Mouse (Mus musculus): ENCODE results near the gene Magi2. TPM values are rescaled to one million over a fixed set of nuclear protein-coding genes. Genes with fewer than 3 reads are reported as not detected.

Magi2 gene
- polyA plus RNA-seq, 1 experiment from 2014 or later: 1.9 TPM

DNA sequence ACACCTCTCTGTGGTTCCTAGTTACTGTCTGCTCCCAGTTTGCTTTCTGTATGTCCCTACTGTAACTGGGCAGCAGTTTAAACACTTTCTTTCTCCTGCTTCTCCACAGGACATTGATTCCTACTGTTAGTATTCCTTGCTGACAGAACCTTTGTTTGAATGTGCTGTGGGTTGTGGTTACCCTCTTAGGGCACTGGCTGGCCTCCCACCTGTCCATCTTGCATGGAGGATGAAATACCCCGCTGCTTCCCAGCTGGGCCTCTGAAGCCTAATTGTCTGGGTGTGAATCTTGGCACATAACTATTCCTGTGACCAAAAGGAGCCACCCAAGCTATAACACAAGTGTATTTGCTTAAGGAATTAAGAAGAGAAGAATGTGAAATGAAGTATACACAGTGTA lies 823.4 kb downstream of the Magi2 start:
- 17% methylated on average over 1 of the region's 1 CpGs for WGBS

DNA sequence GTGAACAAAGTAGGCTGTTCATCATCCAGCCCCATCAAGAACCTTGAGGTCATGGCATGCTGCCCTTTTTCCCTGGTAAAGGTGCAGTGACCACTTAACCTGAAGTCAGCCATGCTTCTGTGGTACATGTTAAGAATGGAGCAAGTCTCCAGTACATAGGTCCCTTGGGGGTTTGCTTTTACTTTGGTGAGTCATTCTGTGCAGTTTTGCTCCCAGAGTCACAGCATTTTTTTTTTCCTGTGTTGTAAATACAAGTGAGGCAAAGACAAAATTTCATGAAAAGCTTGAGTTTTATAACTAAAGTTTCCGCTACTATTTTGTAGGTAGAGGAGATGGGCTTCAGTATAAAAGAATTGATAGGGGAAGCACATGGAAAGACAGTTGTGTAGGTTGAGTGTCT lies 828.2 kb downstream of the Magi2 start:
- Histone ChIP-seq H3K36me3 (ENCODE audit: insufficient read depth, low read length) (no peaks in the 10 kb centered on the region), H3K27me3 (replicated peaks; ENCODE audit: insufficient read depth, low read length) (no peaks in the 10 kb centered on the region), H3K4me1 (ENCODE audit: insufficient read depth, low read depth, low read length) (no peaks in the 10 kb centered on the region), H3K9ac (replicated peaks; ENCODE audit: low read depth) (no peak overlapping the region), H3K9me3 (ENCODE audit: low read length) (no peaks in the 10 kb centered on the region), H3K4me2 (replicated peaks; ENCODE audit: low read depth, low read length) (no peak overlapping the region), H3K4me3 (ENCODE audit: low read depth, low read length) (no peak overlapping the region), H3K27ac (ENCODE audit: low read length) (no peak overlapping the region)
- DNase-seq (ENCODE audit: low spot score) (no peak), ATAC-seq (no peak)
- 94% methylated on average over 1 of the region's 1 CpGs for WGBS
- TF ChIP-seq CTCF (IDR thresholded peaks at IDR 0.05) (no peak), EP300 (IDR thresholded peaks at IDR 0.05) (no peak)

More for the DNA sequence above, 823.4 kb downstream of the Magi2 start:
- no peaks in the 10 kb centered on the region for H3K9me3 ChIP-seq (ENCODE audit: low read length)
- no peak overlapping the region for H3K9ac ChIP-seq (replicated peaks; ENCODE audit: low read depth)
- H3K4me3 ChIP-seq (ENCODE audit: low read depth, low read length): no peak overlapping the region
- no peaks in the 10 kb centered on the region for H3K36me3 ChIP-seq (ENCODE audit: insufficient read depth, low read length)
- TF ChIP-seq CTCF (IDR thresholded peaks at IDR 0.05) (no peak), EP300 (IDR thresholded peaks at IDR 0.05) (no peak)
- no peak for ATAC-seq
- no peaks in the 10 kb centered on the region for H3K4me1 ChIP-seq (ENCODE audit: insufficient read depth, low read depth, low read length)
- no peaks in the 10 kb centered on the region for H3K27me3 ChIP-seq (replicated peaks; ENCODE audit: insufficient read depth, low read length)
- DNase-seq (ENCODE audit: low spot score): no peak
- H3K27ac ChIP-seq (ENCODE audit: low read length): no peak overlapping the region
- H3K4me2 ChIP-seq (replicated peaks; ENCODE audit: low read depth, low read length): no peak overlapping the region

GRCm38 (mm10) chr5:20056074-20056842 lies 829.4 kb downstream of the Magi2 start:
- DNase-seq (ENCODE audit: low spot score) (no peak), ATAC-seq (no peak)
- no peaks in the 10 kb centered on the region for H3K9me3 ChIP-seq (ENCODE audit: low read length)
- H3K4me1 ChIP-seq (ENCODE audit: insufficient read depth, low read depth, low read length): no peaks in the 10 kb centered on the region
- no peak overlapping the region for H3K9ac ChIP-seq (replicated peaks; ENCODE audit: low read depth)
- H3K4me2 ChIP-seq (replicated peaks; ENCODE audit: low read depth, low read length): no peak overlapping the region
- no peak overlapping the region for H3K27ac ChIP-seq (ENCODE audit: low read length)
- TF ChIP-seq EP300 (IDR thresholded peaks at IDR 0.05) (no peak), CTCF (IDR thresholded peaks at IDR 0.05) (no peak)
- H3K36me3 ChIP-seq (ENCODE audit: insufficient read depth, low read length): no peaks in the 10 kb centered on the region
- H3K27me3 ChIP-seq (replicated peaks; ENCODE audit: insufficient read depth, low read length): no peaks in the 10 kb centered on the region
- 50% methylated on average over 5 of the region's 5 CpGs for WGBS
- no peak overlapping the region for H3K4me3 ChIP-seq (ENCODE audit: low read depth, low read length)

- Histone ChIP-seq H3K4me1 (ENCODE audit: insufficient read depth, low read depth, low read length) (no peaks in the 10 kb centered on the region), H3K27ac (ENCODE audit: low read length) (no peak overlapping the region), H3K4me3 (ENCODE audit: low read depth, low read length) (no peak overlapping the region), H3K27me3 (replicated peaks; ENCODE audit: insufficient read depth, low read length) (no peaks in the 10 kb centered on the region), H3K4me2 (replicated peaks; ENCODE audit: low read depth, low read length) (no peak overlapping the region), H3K9ac (replicated peaks; ENCODE audit: low read depth) (no peak overlapping the region), H3K36me3 (ENCODE audit: insufficient read depth, low read length) (no peaks in the 10 kb centered on the region), H3K9me3 (ENCODE audit: low read length) (no peaks in the 10 kb centered on the region)
- ATAC-seq (no peak), DNase-seq (ENCODE audit: low spot score) (no peak)
- 66% methylated on average over 2 of the region's 2 CpGs for WGBS
- TF ChIP-seq EP300 (IDR thresholded peaks at IDR 0.05): no peak
- no peak for TF ChIP-seq CTCF (IDR thresholded peaks at IDR 0.05)
Observed at GRCm38 (mm10) chr5:20056856-20057255, 830.0 kb downstream of the Magi2 start.

DNA sequence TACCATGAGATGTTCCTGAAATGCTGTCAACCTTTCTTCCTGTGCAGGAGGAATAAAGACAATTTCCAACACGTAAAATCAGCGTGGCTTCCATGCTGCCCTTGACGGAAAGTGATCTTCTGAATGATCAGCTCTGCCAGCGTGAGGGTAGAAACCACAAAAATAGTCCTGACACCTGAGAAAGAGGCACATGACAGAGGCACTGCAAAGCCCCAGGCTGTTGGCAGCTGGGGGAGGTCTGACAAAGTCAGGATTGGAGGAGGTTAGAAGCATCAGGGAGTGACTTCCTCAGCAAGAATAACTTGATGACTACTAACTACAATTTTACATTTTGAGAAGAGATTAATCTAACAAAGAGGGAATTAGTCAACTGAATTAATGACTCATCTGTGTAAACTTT lies 835.2 kb downstream of the Magi2 start:
- Histone ChIP-seq H3K9me3 (ENCODE audit: low read length) (no peaks in the 10 kb centered on the region), H3K27me3 (replicated peaks; ENCODE audit: insufficient read depth, low read length) (no peaks in the 10 kb centered on the region), H3K27ac (ENCODE audit: low read length) (no peak overlapping the region), H3K9ac (replicated peaks; ENCODE audit: low read depth) (no peak overlapping the region), H3K4me2 (replicated peaks; ENCODE audit: low read depth, low read length) (no peak overlapping the region), H3K4me3 (ENCODE audit: low read depth, low read length) (no peak overlapping the region), H3K36me3 (ENCODE audit: insufficient read depth, low read length) (no peaks in the 10 kb centered on the region), H3K4me1 (ENCODE audit: insufficient read depth, low read depth, low read length) (no peaks in the 10 kb centered on the region)
- DNase-seq (ENCODE audit: low spot score) (no peak), ATAC-seq (no peak)
- WGBS: 74% methylated on average over 4 of the region's 4 CpGs
- no peak for TF ChIP-seq CTCF (IDR thresholded peaks at IDR 0.05)
- TF ChIP-seq EP300 (IDR thresholded peaks at IDR 0.05): no peak

GRCm38 (mm10) chr5:20065081-20065480 lies 838.2 kb downstream of the Magi2 start:
- no peak for DNase-seq (ENCODE audit: low spot score)
- no peaks in the 10 kb centered on the region for H3K36me3 ChIP-seq (ENCODE audit: insufficient read depth, low read length)
- H3K9ac ChIP-seq (replicated peaks; ENCODE audit: low read depth): no peak overlapping the region
- H3K4me1 ChIP-seq (ENCODE audit: insufficient read depth, low read depth, low read length): no peaks in the 10 kb centered on the region
- WGBS: 68% methylated on average over 1 of the region's 1 CpGs
- no peak overlapping the region for H3K4me2 ChIP-seq (replicated peaks; ENCODE audit: low read depth, low read length)
- H3K4me3 ChIP-seq (ENCODE audit: low read depth, low read length): no peak overlapping the region
- no peak overlapping the region for H3K27ac ChIP-seq (ENCODE audit: low read length)
- ATAC-seq: no peak
- H3K9me3 ChIP-seq (ENCODE audit: low read length): no peaks in the 10 kb centered on the region
- H3K27me3 ChIP-seq (replicated peaks; ENCODE audit: insufficient read depth, low read length): no peaks in the 10 kb centered on the region
- TF ChIP-seq EP300 (IDR thresholded peaks at IDR 0.05) (no peak), CTCF (IDR thresholded peaks at IDR 0.05) (no peak)

Measured in lung, postnatal 0 days (tissue).